Mouse (Mus musculus) hindbrain, postnatal 0 days (tissue): ENCODE data around the gene Ntn1. TPM values are rescaled to one million over a fixed set of nuclear protein-coding genes. Genes with fewer than 3 reads are reported as not detected.

Experiments used
- ATAC-seq: fragments of 200-750 bp; cut with Nextera tagmentation; 2 replicates; pipeline ENCODE4 v1.8.0; 2017; ENCODE audit warnings: mild to moderate bottlenecking, moderate TSS enrichment, moderate library complexity
- DNase-seq: peaks from one replicate; pipeline ENCODE4 v3.0.0-alpha.2; 2015; ENCODE audit warnings: low spot score
- H3K27ac ChIP-seq: fragments of 300-500 bp; sonication (generic); 2 replicates; pipeline ENCODE4 v1.5.1; 2014; ENCODE audit warnings: mild to moderate bottlenecking
- H3K27me3 ChIP-seq: fragments of 300-500 bp; sonication (generic); 2 replicates; pipeline ENCODE4 v1.6.1; 2014; ENCODE audit warnings: low read length, mixed read lengths; ENCODE audit not compliant: insufficient read depth
- H3K36me3 ChIP-seq: fragments of 300-500 bp; sonication (generic); 2 replicates; pipeline ENCODE4 v1.6.1; 2014; ENCODE audit warnings: low read length, mixed read lengths; ENCODE audit not compliant: insufficient read depth
- H3K4me1 ChIP-seq: fragments of 300-500 bp; sonication (generic); 2 replicates; pipeline ENCODE4 v1.6.1; 2014; ENCODE audit warnings: antibody characterized with exemption, low read length, mixed read lengths; ENCODE audit not compliant: insufficient read depth
- H3K4me2 ChIP-seq: fragments of 300-500 bp; sonication (generic); 2 replicates; pipeline ENCODE4 v1.6.1; 2014; ENCODE audit warnings: low read depth, mild to moderate bottlenecking, low read length, moderate library complexity, mixed read lengths
- H3K4me3 ChIP-seq: fragments of 300-500 bp; sonication (generic); 2 replicates; pipeline ENCODE4 v1.5.1; 2014; ENCODE audit warnings: low read length
- H3K9ac ChIP-seq: fragments of 300-500 bp; sonication (generic); replicated peaks from 2 replicates; pipeline ENCODE4 v1.6.1; 2014; ENCODE audit warnings: mild to moderate bottlenecking, low read length, moderate library complexity, mixed read lengths
- H3K9me3 ChIP-seq: fragments of 300-500 bp; sonication (generic); 2 replicates; pipeline ENCODE4 v1.6.1; 2016; ENCODE audit warnings: low read length, mixed read lengths
- CTCF ChIP-seq: IDR thresholded peaks from 2 replicates; pipeline ENCODE4 v1.5.1; 2016; ENCODE audit warnings: antibody characterized with exemption, control low read depth, low read depth
- WGBS: fragments of 180-500 bp; shearing (Covaris S2); extraction: QIAGEN DNeasy Blood & Tissue Kit; methylation state at CpG from one replicate; pipeline ENCODE4 v1.1.7; 2014; 5-methylcytosine and 5-hydroxymethylcytosine counted together
- polyA plus RNA-seq: library from polyadenylated mRNA; unstranded; fragments of >200 nt; fragmentation: Nextera tagmentation; extraction: Ambion mirVana; gene quantifications from 2 replicates; pipeline ENCODE4 v1.2.1, GENCODE M21; 2015
- total RNA-seq: library from RNA; depleted of rRNA; stranded (reverse); fragments of >200 nt; gene quantifications from 2 replicates; pipeline ENCODE4 v1.2.3, GENCODE M21; 2014

Ntn1 gene
- total and polyA plus RNA-seq, 2 experiments from 2014 or later: 13.8 to 81.7 TPM

DNA sequence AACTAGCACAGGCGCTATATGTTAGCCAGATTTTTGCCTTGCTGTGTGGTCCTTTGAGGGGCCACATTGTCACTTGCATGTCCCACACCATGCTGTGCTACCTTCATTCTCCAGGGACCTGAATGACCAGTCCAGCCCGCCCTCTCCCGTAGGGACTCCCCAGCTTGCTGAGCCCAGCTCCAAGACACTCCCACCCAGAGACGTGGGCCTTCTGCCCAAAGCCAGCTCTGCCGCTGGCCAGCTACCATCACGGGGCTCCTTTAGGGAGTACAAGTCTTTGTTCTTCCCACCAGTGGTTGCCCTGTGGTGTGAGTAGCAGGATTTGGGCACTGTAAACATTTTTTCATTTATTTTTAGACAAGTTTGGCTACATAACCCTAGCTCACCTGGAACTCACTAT lies 204.1 kb downstream of the Ntn1 start:
- Histone ChIP-seq H3K4me1 (peaks cover 19% of the 10 kb centered on the region; the same call in 1 of the 2 replicates), H3K36me3 (no peaks in the 10 kb centered on the region), H3K4me2 (no peak overlapping the region), H3K9me3 (no peaks in the 10 kb centered on the region), H3K27ac (peak overlapping the region; percentile 26; the same call in 1 of the 2 replicates), H3K4me3 (no peak overlapping the region), H3K27me3 (no peaks in the 10 kb centered on the region), H3K9ac (no peak overlapping the region)
- peak; percentile 76 for ATAC-seq
- DNase-seq: peak; percentile 55
- no peak for TF ChIP-seq CTCF
- WGBS: 51% methylated on average over 6 of the region's 6 CpGs

DNA sequence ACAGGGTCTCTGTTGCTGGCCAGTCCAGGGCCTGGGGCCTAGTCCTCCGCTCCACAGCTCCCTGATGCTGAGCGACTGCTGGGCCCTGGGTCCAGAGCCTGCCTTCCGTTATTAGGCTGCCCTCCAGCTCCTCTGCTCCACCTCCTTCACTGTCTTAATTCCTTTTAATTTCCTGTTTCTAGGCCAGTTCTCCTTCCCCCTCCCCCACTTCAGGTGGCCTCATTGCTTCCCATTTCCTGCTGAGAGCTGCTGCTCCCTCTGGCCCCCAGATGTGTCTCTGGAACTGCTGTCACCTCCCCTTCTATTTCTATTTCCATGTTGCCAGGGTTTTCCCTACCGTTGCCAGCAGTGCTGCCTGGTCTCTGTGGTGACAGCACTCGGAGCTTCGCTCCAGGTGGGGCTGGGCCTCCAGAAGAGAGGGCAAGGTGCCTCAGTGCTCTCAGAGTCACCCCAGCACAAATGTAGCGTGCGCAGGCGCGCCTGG lies 204.9 kb downstream of the Ntn1 start:
- 65% methylated on average over 10 of the region's 10 CpGs for WGBS
- DNase-seq (no peak), ATAC-seq (no peak)
- no peak for TF ChIP-seq CTCF
- no peak overlapping the region for H3K4me2 ChIP-seq
- no peak overlapping the region for H3K4me3 ChIP-seq
- H3K9ac ChIP-seq: no peak overlapping the region
- no peaks in the 10 kb centered on the region for H3K27me3 ChIP-seq
- no peaks in the 10 kb centered on the region for H3K36me3 ChIP-seq
- peaks cover 19% of the 10 kb centered on the region; the same call in 1 of the 2 replicates for H3K4me1 ChIP-seq
- H3K27ac ChIP-seq: no peak overlapping the region; the same call in 1 of the 2 replicates
- no peaks in the 10 kb centered on the region for H3K9me3 ChIP-seq

DNA sequence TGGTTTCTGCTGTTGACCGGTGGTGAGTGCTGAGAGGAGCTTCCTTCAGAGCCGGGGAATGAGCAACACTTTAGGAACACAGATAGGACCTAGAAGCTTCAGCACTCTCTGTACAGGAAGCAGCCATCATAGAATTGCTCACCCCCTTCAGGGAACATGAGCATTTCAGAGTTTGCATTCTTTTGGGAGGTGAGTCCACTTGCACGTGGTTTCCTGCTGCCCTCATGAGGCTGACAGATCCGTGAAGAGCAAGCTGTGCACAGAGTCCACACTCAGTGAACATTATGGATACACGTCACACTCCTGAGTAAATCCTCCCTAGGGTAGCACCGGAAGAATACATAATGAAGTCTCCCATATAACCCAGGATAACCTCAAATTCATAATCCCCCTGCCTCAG lies 205.5 kb downstream of the Ntn1 start:
- no peak overlapping the region for H3K4me2 ChIP-seq
- no peaks in the 10 kb centered on the region for H3K27me3 ChIP-seq
- H3K4me1 ChIP-seq: peaks cover 19% of the 10 kb centered on the region; the same call in 1 of the 2 replicates
- no peak overlapping the region for H3K4me3 ChIP-seq
- peak; percentile 19; the same call in 1 of the 2 replicates for TF ChIP-seq CTCF
- ATAC-seq (no peak), DNase-seq (no peak)
- 57% methylated on average over 6 of the region's 6 CpGs for WGBS
- H3K9ac ChIP-seq: no peak overlapping the region
- no peak overlapping the region for H3K27ac ChIP-seq
- no peaks in the 10 kb centered on the region for H3K9me3 ChIP-seq
- no peaks in the 10 kb centered on the region for H3K36me3 ChIP-seq

DNA sequence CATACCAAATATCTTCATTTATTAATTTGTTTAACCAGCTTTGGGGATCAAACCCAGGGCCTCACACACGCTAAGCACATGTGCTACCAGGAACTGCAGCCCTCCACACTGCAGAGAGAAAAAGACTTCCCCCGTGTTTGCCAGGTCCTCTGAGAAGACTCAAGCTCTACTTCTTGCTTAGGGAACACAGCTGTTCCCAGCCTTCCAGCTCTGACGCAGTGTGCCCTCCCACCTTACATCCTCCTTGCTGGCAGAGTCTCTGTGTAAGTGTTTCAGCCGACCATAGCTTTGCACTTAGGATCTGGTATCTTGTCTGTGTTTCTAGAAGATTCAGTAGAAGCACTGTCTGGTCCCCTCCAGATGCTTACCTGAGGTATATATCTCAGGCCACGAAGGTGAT lies 209.8 kb downstream of the Ntn1 start:
- WGBS: 85% methylated on average over 5 of the region's 5 CpGs
- no peak overlapping the region for H3K4me2 ChIP-seq
- TF ChIP-seq CTCF: no peak
- no peaks in the 10 kb centered on the region for H3K27me3 ChIP-seq
- DNase-seq: no peak
- H3K9me3 ChIP-seq: no peaks in the 10 kb centered on the region
- H3K4me1 ChIP-seq: peaks cover 10% of the 10 kb centered on the region; the same call in 1 of the 2 replicates
- H3K9ac ChIP-seq: no peak overlapping the region
- H3K4me3 ChIP-seq: no peak overlapping the region
- no peaks in the 10 kb centered on the region for H3K36me3 ChIP-seq
- no peak overlapping the region for H3K27ac ChIP-seq
- no peak for ATAC-seq

DNA sequence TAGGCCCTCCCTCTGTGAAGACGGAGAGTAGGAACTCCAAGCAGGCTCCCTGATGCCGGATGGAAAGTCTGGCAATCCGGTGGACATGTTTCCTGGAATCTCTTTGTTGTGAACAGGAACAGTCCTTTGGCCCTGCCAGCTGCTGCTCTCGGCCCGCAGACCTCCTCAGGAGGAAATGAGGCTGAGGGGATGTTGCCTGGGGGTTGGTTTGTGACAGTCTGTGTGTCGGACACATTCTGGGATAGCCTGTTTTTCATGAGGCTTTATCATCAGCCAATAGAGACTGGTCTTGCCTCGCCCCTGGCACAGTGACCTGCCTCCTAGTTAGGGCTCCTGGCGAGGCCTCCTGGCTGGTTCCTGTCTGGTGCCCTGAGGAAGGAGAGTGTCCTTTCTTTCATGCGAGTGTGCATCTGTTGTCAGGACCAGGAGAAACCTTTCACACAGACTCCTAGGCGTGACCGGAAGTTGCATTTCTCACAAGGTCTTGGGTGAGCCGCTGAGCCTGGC lies 211.9 kb downstream of the Ntn1 start:
- WGBS: 65% methylated on average over 12 of the region's 12 CpGs

DNA sequence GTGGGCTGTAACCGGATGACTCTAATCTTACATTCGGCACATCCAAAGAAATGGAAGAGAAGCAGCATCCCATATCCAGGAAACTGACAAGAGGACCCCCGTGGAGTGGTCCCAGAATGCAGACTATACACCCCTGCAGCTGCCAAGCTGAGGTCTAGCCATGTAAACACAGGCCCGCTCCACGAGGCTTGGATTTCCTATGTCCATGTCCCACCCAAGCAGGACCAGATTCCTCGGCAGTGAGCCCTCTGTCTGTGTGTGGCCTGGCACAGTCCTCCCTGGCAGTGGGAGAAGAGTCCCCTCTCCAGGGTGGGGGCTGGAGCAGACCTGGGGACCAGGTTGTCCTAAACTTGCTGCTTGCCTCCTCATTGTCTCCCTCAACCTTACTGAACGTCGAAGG lies 213.4 kb downstream of the Ntn1 start:
- ATAC-seq (no peak), DNase-seq (no peak)
- no peaks in the 10 kb centered on the region for H3K27me3 ChIP-seq
- H3K4me3 ChIP-seq: no peak overlapping the region
- no peak for TF ChIP-seq CTCF
- WGBS: 63% methylated on average over 8 of the region's 8 CpGs
- H3K9ac ChIP-seq: no peak overlapping the region
- no peaks in the 10 kb centered on the region for H3K9me3 ChIP-seq
- no peak overlapping the region for H3K27ac ChIP-seq
- no peak overlapping the region for H3K4me2 ChIP-seq
- H3K4me1 ChIP-seq: no peaks in the 10 kb centered on the region
- H3K36me3 ChIP-seq: no peaks in the 10 kb centered on the region

More for the DNA sequence above, 211.9 kb downstream of the Ntn1 start:
- TF ChIP-seq CTCF: no peak
- no peak for DNase-seq
- Histone ChIP-seq H3K9ac (no peak overlapping the region), H3K4me3 (no peak overlapping the region), H3K27ac (no peak overlapping the region), H3K4me2 (no peak overlapping the region), H3K27me3 (no peaks in the 10 kb centered on the region), H3K4me1 (no peaks in the 10 kb centered on the region), H3K36me3 (no peaks in the 10 kb centered on the region), H3K9me3 (no peaks in the 10 kb centered on the region)
- no peak for ATAC-seq

DNA sequence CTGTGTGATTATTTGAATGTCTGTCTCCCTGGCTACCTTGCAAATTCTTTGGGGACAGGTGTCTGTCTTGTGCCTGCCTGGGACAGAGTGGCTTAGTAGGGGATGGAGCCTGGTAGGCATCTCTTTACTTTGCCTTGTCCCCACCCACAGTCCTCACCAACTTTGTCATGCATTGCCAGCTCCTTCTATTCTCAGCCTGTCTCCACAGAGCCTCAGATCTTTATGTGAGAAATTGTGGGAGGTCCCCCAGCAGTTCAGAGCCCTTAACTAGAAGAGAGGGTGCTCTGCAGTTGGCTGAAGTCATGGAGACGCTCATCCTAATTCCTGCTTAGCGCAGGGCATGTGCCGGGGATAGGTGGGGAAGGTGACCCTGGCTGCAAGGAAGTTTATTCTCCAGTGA lies 215.0 kb downstream of the Ntn1 start:
- no peak for DNase-seq
- 95% methylated on average over 3 of the region's 3 CpGs for WGBS
- H3K27ac ChIP-seq: no peak overlapping the region

More for the DNA sequence above, 215.0 kb downstream of the Ntn1 start:
- Histone ChIP-seq H3K4me1 (no peaks in the 10 kb centered on the region), H3K9ac (no peak overlapping the region), H3K36me3 (no peaks in the 10 kb centered on the region), H3K27me3 (no peaks in the 10 kb centered on the region), H3K4me3 (no peak overlapping the region), H3K9me3 (no peaks in the 10 kb centered on the region), H3K4me2 (no peak overlapping the region)
- TF ChIP-seq CTCF: no peak
- ATAC-seq: no peak
